Mouse (Mus musculus) layer of hippocampus, postnatal 10 days (tissue): Measurements from ENCODE around the gene Tmc8. TPM values are rescaled to one million over a fixed set of nuclear protein-coding genes. Genes with fewer than 3 reads are reported as not detected.
A peak's percentile ranks its signal among the peaks of the same experiment; 100 is the strongest.
"Not testable (repeated sequence)": the region's sequence is repeated elsewhere in the genome, so short reads cannot be mapped to it uniquely, and the experiment has no call there.

Source experiments
- DNase-seq, 2 experiments: peaks; one replicate each; pipeline ENCODE4 v3.0.0; 2021; ENCODE audit warnings: low spot score in 2 of 2
- total RNA-seq, 2 experiments: library from RNA; stranded (reverse); gene quantifications; 2 replicates each; pipeline ENCODE4 v1.2.3; 2021

Gene Tmc8
- total RNA-seq, 2 experiments from 2014 or later = 0.60 to 1.5 TPM

GRCm38 (mm10) chr11:117770407-117770806 lies 11.5 kb upstream of the Tmc8 start:
- DNase-seq = no peak

GRCm38 (mm10) chr11:117772352-117772751 lies 9.5 kb upstream of the Tmc8 start:
- no peak for DNase-seq

- no peak for DNase-seq
Measured at GRCm38 (mm10) chr11:117774925-117775324, 7.0 kb upstream of the Tmc8 start.

GRCm38 (mm10) chr11:117775540-117775939 lies 6.3 kb upstream of the Tmc8 start:
- DNase-seq = no peak

- no peak for DNase-seq
Measured at GRCm38 (mm10) chr11:117776085-117776792, 5.6 kb upstream of the Tmc8 start.

- no peak for DNase-seq
Measured at GRCm38 (mm10) chr11:117777111-117777510, 4.8 kb upstream of the Tmc8 start.

- no peak for DNase-seq
Measured at GRCm38 (mm10) chr11:117778031-117778430, 3.8 kb upstream of the Tmc8 start.

- DNase-seq = no peak
Measured at GRCm38 (mm10) chr11:117778851-117779433, 2.9 kb upstream of the Tmc8 start.

GRCm38 (mm10) chr11:117779434-117780198 lies 2.3 kb upstream of the Tmc8 start:
- DNase-seq = peak in 1 of 2 experiments; percentile 54

- no peak for DNase-seq
Measured at GRCm38 (mm10) chr11:117780199-117780515, 1.7 kb upstream of the Tmc8 start.

GRCm38 (mm10) chr11:117780582-117781111 lies 1.2 kb upstream of the Tmc8 start:
- peak in 1 of 2 experiments; percentile 42 for DNase-seq

GRCm38 (mm10) chr11:117781199-117781821 lies 566 bp upstream of the Tmc8 start:
- peak in 1 of 2 experiments; percentile 46 for DNase-seq

- no peak for DNase-seq
Measured at GRCm38 (mm10) chr11:117782705-117783034, 794 bp downstream of the Tmc8 start.

- DNase-seq = peak; percentile 79 to 82
Measured at GRCm38 (mm10) chr11:117783089-117783488, 1.2 kb downstream of the Tmc8 start.

GRCm38 (mm10) chr11:117783683-117784309 lies 1.9 kb downstream of the Tmc8 start:
- peak in 1 of 2 experiments; percentile 28 for DNase-seq

- DNase-seq = peak in 1 of 2 experiments; percentile 72
Measured at GRCm38 (mm10) chr11:117786294-117786693, 4.4 kb downstream of the Tmc8 start.

- not testable (repeated sequence) for DNase-seq
Measured at GRCm38 (mm10) chr11:117788481-117788880, 6.6 kb downstream of the Tmc8 start.

GRCm38 (mm10) chr11:117790286-117790685 lies 8.4 kb downstream of the Tmc8 start:
- peak; percentile 75 to 77 for DNase-seq

GRCm38 (mm10) chr11:117790703-117791440 lies 9.0 kb downstream of the Tmc8 start:
- no peak for DNase-seq

- DNase-seq = no peak
Measured at GRCm38 (mm10) chr11:117791441-117791761, 9.5 kb downstream of the Tmc8 start.
